Mouse (Mus musculus) olfactory bulb, adult 2 months (tissue): Measurements from ENCODE around the gene Kitl. TPM values are rescaled to one million over a fixed set of nuclear protein-coding genes. Genes with fewer than 3 reads are reported as not detected.

Experiments
- H3K27ac ChIP-seq: fragments of 200-500 bp; 2 replicates; pipeline ENCODE4 v1.5.1; 2012; ENCODE audit warnings: low read depth, low read length; ENCODE audit not compliant: insufficient read depth
- H3K4me1 ChIP-seq: fragments of 200-500 bp; 2 replicates; pipeline ENCODE4 v1.6.1; 2012; ENCODE audit warnings: low read length; ENCODE audit not compliant: control insufficient read depth, insufficient read depth
- H3K4me3 ChIP-seq: fragments of 200-500 bp; 2 replicates; pipeline ENCODE4 v1.5.1; 2012; ENCODE audit warnings: mild to moderate bottlenecking, low read depth, low read length, moderate library complexity; ENCODE audit not compliant: insufficient read depth
- CTCF ChIP-seq: fragments of 200-500 bp; IDR thresholded peaks from 2 replicates; pipeline ENCODE4 v1.5.1; 2012; ENCODE audit warnings: low read depth, mild to moderate bottlenecking, low read length, moderate library complexity; ENCODE audit not compliant: insufficient read depth
- POLR2A ChIP-seq: fragments of 200-500 bp; IDR thresholded peaks from 2 replicates; pipeline ENCODE4 v1.6.1; 2012; ENCODE audit warnings: mild to moderate bottlenecking, low read depth, low read length, moderate library complexity; ENCODE audit not compliant: insufficient read depth
- WGBS: fragments of 180-500 bp; shearing (Covaris S2); methylation state at CpG from one replicate; pipeline ENCODE4 v1.1.7; 2018; 5-methylcytosine and 5-hydroxymethylcytosine counted together
- polyA plus RNA-seq: library from polyadenylated mRNA; stranded (reverse); fragments of >200 nt; gene quantifications from 2 replicates; pipeline ENCODE4 v1.2.4, GENCODE M21; 2012; ENCODE audit warnings: low replicate concordance; ENCODE audit not compliant: missing spikeins, insufficient read depth, insufficient read length

Kitl gene
- polyA plus RNA-seq, 1 experiment = not detected

DNA sequence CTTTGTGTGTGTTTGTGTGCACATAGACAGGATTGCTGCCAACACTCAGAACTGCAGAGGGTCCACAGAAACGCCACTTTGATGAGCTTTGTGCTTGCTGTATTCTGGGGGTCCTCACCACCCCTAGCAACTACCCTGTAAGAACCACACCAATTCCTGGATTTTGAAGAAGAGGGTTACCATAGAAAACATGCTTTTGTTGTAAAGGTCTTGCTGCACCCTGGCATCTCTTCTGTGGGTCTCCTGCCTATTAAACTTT is 7.3 kb downstream of the Kitl start:
- WGBS = 68% methylated on average over 1 of the region's 1 CpGs
- H3K27ac ChIP-seq = no peak overlapping the region
- H3K4me1 ChIP-seq = no peaks in the 10 kb centered on the region
- no peak for TF ChIP-seq CTCF
- no peak for TF ChIP-seq POLR2A
- H3K4me3 ChIP-seq = no peak overlapping the region

DNA sequence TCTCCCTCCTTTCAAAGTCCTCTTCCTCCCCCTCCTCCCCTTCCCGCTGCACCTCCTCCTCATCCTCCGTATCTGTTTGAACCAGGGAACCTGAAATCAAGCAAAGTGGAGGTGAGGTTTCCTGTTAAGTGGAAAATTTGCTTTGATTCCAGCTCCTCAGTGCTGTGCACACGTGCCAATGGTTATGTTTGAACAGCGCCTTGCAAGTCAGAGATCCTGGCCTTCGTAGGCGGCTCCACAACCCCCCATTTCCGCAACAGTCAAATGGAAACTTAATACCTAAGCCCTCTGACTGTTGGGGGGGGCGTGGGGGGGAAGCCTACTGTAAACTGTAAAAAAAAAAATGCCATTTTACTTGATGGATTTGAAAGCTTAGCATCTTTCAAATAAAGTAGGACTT is 10.2 kb downstream of the Kitl start:
- no peak overlapping the region for H3K4me3 ChIP-seq
- H3K4me1 ChIP-seq = no peaks in the 10 kb centered on the region
- H3K27ac ChIP-seq = no peak overlapping the region
- WGBS = 82% methylated on average over 8 of the region's 8 CpGs
- TF ChIP-seq POLR2A = no peak
- no peak for TF ChIP-seq CTCF

DNA sequence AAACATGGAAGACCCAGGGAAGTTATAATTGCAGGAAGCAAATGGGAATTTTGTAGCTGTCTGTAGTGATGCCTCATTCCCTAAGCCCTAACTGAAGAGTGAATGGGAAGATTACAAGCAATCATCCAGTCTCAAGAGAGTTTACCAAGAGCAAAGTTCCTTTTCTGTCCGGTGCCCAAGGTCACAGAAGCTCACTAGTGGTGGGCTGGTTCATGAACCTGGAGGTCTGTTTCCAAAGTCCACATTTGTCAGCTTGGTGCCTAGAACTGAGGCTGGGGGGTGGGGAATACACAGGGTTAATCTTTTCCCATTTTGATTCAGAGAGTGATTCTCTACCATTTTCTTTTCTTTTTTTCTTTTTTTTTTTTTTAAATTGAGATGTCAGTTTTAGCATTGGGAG is 11.3 kb downstream of the Kitl start:
- no peak overlapping the region for H3K4me3 ChIP-seq
- TF ChIP-seq CTCF (no peak), POLR2A (no peak)
- H3K4me1 ChIP-seq = no peaks in the 10 kb centered on the region
- no peak overlapping the region for H3K27ac ChIP-seq
- WGBS = 87% methylated on average over 1 of the region's 1 CpGs

DNA sequence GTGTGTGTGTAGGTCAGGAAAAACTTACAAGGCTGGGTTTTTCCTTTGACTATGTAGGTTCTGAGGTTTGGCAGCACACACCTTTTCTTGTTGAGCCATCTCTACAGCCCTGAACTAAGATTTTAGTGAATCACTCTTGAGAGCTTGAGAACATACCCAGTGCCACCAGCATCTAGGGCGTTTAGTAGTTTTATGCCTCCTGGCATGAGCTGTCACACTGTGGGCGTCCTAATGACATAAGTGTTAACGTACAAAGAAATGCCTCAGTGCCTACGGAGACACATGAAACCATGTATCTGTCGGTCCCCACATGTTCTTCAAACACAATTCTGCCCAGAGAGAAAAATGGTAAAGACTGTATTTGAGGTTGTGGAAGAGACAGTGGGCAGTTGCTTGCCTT is 15.0 kb downstream of the Kitl start:
- TF ChIP-seq POLR2A (no peak), CTCF (no peak)
- no peak overlapping the region for H3K27ac ChIP-seq
- WGBS = 72% methylated on average over 5 of the region's 5 CpGs
- H3K4me3 ChIP-seq = no peak overlapping the region
- H3K4me1 ChIP-seq = no peaks in the 10 kb centered on the region

DNA sequence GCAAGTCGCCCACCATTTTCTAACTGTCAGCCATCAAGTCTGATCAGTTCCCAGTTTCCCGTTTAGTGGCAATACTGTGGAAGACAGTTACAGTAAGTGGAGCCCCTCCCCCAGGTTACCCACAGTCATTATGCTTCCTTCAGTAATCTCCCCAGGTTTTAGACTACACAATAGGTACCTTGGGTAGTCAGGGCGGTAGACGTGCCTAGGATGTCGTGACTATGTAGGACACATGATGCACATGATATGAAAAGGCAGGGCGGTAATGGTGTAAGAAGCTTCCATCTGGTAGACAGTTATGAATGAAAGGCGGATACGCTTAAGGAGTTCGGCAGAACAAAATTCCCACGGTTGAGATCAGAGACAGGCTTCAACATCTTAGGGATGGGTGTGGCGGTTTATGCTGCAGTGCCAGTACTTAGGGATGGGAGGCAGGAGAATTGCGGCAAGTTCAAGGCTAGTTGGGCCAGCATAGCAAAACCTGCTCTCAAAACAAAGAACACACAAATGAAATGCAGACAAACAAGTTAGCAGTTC is 15.6 kb downstream of the Kitl start:
- H3K4me1 ChIP-seq = no peaks in the 10 kb centered on the region
- WGBS = 85% methylated on average over 12 of the region's 12 CpGs
- TF ChIP-seq CTCF (no peak), POLR2A (no peak)
- H3K4me3 ChIP-seq = no peak overlapping the region
- H3K27ac ChIP-seq = no peak overlapping the region

DNA sequence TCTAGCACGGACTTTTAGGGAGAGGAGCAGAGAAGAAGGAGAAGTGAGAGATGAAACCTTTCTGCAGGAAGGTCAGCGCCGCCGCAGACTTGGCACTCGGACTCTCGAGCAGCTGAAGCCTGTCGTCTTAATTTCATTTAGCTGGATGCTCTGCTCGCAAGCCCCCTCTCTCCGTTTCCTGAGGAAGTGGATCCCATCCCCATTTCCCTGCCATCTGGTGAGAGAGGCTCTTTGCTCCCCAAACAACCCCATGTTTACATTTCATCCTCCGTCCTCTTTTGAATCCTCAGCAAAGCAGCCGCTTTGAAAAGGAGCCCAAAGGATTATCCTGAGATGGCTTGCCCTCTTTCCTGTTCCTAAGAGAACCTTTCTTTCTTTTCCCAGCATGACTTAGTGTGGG is 16.2 kb downstream of the Kitl start:
- TF ChIP-seq POLR2A (no peak), CTCF (no peak)
- Histone ChIP-seq H3K27ac (no peak overlapping the region), H3K4me1 (no peaks in the 10 kb centered on the region), H3K4me3 (no peak overlapping the region)
- WGBS = 63% methylated on average over 11 of the region's 11 CpGs

DNA sequence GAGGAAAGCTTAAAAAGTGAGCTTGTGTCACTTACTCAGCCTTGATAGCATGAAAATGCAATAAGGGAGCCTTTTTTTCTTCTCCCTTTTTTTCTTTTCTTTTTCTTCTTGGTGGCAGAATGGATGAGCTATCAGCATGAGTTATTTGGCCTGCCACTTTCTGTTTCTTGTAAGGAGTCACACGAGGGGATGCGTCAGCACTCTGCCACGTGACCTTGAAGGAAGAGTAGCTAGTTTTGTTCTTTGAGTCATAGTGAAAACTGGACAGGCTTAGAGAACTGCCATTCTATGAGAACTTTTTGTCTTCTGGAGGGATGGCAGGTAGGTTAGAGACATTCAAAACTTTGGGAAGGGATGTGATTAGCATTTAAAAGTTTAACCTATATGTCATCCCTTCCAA is 17.1 kb downstream of the Kitl start:
- no peak for TF ChIP-seq CTCF
- TF ChIP-seq POLR2A = no peak
- no peaks in the 10 kb centered on the region for H3K4me1 ChIP-seq
- H3K27ac ChIP-seq = no peak overlapping the region
- H3K4me3 ChIP-seq = no peak overlapping the region
- WGBS = 89% methylated on average over 3 of the region's 3 CpGs

DNA sequence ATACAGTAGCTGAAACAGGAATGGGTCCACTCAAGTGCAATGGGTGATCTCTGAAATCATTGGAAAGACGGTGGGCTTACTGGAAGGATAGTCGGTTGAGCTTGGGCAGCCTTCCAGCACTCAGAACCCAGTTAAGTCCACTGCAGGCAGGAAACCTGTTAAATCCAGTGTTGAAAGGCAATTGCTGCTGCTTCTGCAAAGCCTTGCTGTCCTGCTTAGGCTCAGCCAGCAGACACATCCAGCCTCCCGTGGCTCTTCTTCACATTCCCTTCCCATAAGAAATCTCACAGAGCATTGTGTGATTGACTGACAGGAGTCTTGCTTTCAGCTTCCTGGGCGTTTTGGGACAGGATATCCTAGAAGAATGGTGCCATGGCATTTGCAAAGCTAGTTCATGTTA is 20.6 kb downstream of the Kitl start:
- H3K4me1 ChIP-seq = no peaks in the 10 kb centered on the region
- H3K27ac ChIP-seq = no peak overlapping the region
- H3K4me3 ChIP-seq = no peak overlapping the region
- TF ChIP-seq CTCF = no peak
- no peak for TF ChIP-seq POLR2A
- WGBS = 64% methylated on average over 4 of the region's 4 CpGs

DNA sequence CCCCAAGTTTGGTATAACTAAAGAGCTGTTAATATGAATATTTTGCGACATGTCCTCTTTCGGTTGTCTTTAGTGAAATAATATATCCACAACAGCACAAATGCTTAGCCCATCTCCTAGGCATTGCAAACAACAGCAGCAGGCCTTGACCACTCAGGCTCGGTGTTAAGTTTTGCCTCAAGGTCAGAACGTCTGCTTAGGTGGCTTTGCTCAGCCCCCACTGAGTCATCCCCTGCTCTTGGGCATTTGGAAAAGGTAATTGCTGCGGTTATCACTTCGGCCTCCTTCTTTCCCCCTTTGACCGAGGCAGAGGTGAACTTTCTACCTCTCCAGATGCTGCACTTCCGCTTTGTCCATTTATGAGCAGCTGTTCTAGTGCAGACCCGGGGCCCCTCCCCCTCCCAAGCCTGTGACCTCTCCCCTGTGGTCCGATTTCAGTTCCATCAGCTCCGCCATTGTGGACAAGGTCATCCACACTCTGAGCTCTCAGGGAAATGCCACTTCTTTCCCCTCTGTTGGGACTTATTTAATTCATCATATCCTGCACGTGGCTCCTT is 23.0 kb downstream of the Kitl start:
- TF ChIP-seq POLR2A (no peak), CTCF (no peak)
- 89% methylated on average over 12 of the region's 12 CpGs for WGBS
- Histone ChIP-seq H3K4me1 (no peaks in the 10 kb centered on the region), H3K4me3 (no peak overlapping the region), H3K27ac (no peak overlapping the region)

DNA sequence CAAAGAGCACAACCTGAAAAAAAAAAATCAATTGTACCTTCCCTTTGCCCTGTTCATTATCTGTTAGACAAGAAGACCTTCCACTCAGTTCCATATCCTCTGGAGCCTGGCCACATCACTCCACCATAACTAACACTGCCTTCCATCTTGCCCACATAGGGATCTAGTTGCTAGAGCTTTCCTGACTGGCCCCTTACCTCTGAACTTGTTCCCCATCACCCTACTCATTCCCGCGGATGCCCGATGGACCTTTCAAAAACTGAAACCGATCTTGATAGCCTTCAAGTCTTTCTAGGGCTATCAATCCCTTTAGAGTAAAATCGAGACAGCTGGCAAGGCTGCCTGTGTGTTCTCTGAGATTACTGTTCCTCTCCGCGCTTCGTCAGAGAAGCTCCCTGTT is 23.6 kb downstream of the Kitl start:
- Histone ChIP-seq H3K4me3 (no peak overlapping the region), H3K4me1 (no peaks in the 10 kb centered on the region), H3K27ac (no peak overlapping the region)
- 95% methylated on average over 8 of the region's 8 CpGs for WGBS
- TF ChIP-seq CTCF (no peak), POLR2A (no peak)
